Mouse (Mus musculus) heart, postnatal 4 days (tissue): ENCODE results near the gene Tmod1. TPM values are rescaled to one million over a fixed set of nuclear protein-coding genes. Genes with fewer than 3 reads are reported as not detected.
A peak's percentile ranks its signal among the peaks of the same experiment; 100 is the strongest.

Source experiments
- DNase-seq: peaks from one replicate; pipeline ENCODE4 v3.0.0; 2021
- total RNA-seq, 2 experiments: library from RNA; stranded (reverse); gene quantifications; 2 replicates each; pipeline ENCODE4 v1.2.3; 2021

Gene Tmod1
- 100 to 1,000 TPM; 278 to 282 TPM for total RNA-seq

GRCm38 (mm10) chr4:46038892-46039751 is at the start of gene Tmod1:
Gene Tmod1 (plus strand): TSS chr4:46038935.
- peak; percentile 83 for DNase-seq

DNA sequence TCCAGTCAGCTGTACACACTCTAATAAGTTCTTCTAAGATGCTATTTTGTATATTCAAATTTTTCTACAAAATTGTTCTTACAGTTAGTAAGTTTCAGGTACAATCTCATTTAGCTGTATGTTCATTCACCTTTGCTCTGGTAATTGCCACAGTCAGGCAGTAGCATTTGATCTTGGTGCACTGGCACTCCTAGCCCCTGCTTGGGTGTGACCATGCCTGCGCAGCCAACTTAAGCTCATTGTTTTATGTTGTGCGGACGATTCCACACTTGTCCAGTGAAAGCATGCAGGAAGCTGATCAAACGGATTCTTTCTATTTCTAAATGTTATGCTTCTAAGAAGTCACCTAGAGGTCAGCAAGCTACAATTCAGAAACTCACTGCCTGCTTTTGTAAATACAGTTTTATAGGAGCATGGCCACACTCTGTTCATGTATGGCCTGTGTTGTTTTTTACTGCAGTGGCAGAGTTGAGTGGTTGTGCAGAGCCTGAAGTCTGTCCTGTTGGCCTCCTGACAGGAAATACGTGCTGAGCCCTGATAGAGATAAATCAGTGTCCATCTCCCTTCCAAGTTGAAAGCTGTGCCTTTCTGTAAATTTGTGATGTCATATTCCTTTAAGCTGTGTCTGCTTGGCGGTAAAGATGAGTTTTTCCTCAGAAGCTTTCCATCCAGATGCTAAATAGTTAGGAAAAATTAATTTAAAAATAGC is 48.2 kb upstream of the Tmod1 start:
- no peak for DNase-seq

DNA sequence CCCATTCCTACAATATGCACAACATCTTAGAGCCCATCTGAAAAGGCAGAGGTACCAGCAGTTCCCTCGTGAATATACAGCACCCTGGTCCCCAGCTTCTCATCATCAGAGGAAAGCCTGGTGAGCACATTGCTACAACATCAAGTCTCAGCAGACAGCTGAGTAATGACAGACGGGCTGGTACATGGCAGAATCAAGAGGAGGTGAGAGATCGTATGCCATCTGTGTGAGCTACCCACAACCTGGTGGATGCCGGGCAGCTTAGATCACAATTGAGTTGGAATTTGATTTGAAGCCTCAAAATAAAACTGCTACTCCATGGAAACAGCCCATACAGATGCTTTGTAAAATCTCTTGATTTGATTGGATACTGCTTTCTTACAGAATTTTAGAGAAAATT is 40.2 kb upstream of the Tmod1 start:
- DNase-seq = no peak

DNA sequence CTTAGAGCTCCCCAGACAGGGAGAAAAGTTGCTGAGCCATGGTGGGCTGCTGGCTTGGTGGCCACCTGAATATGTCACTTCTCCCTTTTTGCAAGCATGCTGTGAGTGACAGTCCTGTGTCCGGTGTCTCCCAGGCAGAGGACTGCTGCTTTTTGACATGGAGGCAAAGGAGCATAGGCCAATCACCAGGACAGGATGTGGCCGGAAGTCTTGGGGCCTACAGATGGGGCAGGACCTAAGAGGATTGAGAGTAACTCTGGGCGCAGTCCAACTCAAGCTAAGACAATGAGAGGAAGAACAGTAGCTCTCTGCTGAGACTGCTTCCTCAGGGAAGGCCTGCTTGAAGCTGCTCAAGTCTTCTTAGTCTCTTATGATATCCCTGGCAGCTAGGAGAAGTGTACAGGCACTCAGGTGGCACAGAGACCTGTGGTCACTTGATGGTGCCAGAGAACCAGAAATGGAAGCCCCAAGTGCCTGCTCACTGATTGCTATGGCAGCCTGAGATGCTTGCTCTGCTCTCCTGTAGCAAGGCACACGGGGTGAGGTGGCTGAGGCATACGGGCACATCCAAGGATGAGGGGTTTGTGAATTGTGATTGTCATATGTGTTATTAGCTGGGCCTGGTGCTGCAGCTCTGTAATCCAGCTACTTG is 30.5 kb upstream of the Tmod1 start:
- peak; percentile 29 for DNase-seq

GRCm38 (mm10) chr4:46011698-46012097 is 27.0 kb upstream of the Tmod1 start:
- no peak for DNase-seq

DNA sequence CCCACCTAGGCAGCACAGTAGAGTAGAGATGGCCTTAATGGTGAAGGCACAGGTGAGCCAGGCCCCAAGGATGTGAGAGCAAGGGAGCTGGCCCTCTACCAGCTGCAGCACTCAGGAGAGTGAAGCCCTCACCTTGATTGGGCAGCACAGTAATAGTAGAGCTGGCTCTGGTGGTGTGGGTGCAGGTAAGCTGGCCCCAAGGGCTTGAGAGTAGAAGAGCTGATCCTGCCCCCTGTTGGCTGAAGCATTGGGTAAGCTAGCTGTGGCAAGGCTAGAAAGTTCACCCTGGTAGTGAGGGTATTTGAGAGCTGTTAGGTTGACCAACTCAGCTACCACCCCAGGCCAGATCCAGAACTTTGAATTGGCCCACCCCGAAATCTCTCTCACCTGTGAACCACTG is 23.1 kb upstream of the Tmod1 start:
- no peak for DNase-seq

DNA sequence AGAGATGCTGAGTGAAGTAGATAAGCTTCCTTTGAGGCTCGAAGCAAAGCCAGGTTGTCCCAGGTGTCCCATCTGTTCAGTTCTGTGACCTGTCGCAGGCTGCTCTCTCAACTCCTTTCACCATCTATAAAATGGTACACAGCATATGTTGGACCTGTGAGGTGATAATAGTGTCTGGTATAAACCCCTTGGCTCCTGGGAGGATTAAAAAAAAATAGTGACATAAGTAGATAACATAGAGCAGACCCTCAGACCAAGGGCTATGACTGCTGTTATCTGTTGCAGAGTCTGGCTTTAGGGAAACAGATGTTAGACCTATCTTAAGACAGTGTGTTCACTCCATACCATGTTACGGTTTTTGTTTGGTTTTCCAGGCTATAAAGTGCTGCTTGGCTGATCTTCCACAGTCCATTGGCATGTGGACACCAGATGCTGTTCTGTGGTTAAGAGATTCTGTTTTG is 15.7 kb upstream of the Tmod1 start:
- no peak for DNase-seq

DNA sequence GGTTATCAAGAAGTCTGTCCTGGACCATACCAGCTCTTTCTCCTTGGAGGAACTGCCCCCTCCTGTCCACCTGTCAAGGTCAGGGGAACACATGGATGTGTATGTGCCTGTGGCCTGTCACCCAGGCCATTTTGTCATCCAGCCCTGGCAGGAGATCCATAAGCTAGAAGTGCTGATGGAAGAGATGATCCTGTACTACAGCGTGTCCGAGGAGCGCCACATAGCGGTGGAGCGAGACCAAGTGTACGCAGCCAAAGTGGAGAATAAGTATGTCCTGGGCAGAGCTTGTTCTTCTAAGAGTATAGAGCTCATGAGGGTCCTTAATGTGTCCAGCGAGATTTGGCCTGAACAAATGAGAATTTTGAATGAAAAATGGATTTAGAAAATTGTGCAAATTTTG is 12.8 kb upstream of the Tmod1 start:
- peak; percentile 69 for DNase-seq

DNA sequence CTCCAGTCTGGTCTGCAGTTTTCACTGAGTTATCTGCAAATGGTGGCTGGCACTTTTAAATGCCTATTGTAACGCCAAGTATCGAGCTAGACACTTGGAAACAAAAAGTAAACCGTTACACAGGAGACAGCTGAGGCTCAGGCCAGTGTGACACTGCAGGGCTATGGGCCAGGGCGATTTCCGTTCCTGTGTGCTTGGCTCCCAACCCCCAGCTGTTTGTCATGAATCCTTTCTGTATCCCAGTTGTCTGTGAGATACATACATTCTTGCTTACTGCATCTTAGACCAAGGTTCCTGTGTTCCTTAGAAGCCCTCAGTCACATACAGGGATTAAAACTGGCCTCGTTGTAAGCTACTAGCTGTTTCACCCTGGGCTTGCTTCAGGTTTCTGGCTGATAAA is 10.5 kb upstream of the Tmod1 start:
- DNase-seq = peak; percentile 42

GRCm38 (mm10) chr4:46028781-46029180 is 10.0 kb upstream of the Tmod1 start:
- no peak for DNase-seq

GRCm38 (mm10) chr4:46029552-46029951 is 9.2 kb upstream of the Tmod1 start:
- DNase-seq = peak; percentile 74

- no peak for DNase-seq
Measured at GRCm38 (mm10) chr4:46032448-46032847, 6.3 kb upstream of the Tmod1 start.

- DNase-seq = peak; percentile 48
Measured at GRCm38 (mm10) chr4:46033197-46033596, 5.5 kb upstream of the Tmod1 start.

DNA sequence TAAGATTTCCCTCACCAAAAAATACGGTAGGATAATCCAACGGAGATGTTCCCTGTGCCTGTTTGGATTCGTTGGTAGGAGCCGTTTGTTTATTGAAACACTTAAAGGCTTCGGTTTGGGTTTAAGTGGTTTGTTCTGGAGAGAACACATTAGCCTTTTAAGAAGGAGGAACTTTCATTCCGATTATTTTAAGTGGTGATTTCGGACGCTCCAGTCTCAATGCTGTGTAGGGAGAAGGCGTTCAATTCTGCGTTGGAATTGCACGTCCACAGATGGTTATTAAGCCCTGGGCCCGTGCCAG is 194 bp upstream of the Tmod1 start:
- DNase-seq = no peak

DNA sequence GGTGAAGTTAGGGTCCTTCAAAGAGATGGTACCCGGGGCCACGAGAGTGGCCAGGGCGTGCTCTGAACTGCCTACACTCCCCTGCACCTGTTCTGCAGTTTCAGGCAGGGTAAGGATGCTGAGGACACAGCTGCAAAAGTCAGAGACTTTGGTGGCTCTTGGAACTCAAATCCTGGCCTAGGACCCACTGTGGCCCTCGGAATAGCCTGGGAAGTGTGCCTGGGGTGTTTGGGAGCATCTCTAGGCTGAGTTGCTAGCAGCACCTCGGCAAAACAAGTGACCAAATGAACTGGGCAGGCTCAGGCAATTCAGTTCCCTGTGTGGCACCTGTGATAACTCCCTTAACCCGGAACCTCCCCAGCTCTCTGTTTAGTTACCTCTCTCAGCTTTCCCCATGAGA is 1.2 kb downstream of the Tmod1 start:
- no peak for DNase-seq

DNA sequence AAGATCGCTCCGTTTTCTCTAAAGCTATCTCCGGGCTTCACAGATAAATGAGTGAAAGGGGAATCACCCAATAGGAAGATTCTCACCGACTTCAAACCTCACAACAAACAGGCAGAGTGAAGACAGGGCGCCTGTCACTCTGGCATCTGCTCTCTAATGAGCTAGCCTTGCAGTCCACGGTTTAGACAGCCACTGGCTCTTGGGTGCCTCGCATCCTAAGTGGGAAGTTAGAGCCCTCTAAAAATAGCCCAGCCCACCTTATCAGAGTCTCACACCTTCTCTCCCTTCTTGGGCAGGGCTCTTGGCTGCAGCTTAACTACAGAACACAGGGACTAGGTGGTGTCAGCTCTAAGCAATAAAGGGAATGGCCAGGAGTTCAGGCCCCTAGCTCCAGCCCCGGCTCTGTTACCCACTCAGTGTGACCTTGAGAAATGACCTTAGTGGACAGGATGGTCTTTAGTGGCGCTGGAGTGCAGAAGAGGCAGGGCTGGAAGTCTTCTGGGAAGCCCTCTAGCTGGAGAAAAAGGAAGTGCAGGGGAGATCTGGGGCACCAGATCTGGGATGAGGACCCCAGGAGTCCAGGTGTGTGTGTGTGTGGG is 2.0 kb downstream of the Tmod1 start:
- DNase-seq = peak; percentile 61

GRCm38 (mm10) chr4:46041761-46042504 is 3.2 kb downstream of the Tmod1 start:
- DNase-seq = no peak

- no peak for DNase-seq
Measured at GRCm38 (mm10) chr4:46042505-46042850, 3.7 kb downstream of the Tmod1 start.

- no peak for DNase-seq
Measured at GRCm38 (mm10) chr4:46043361-46043760, 4.6 kb downstream of the Tmod1 start.

- no peak for DNase-seq
Measured at GRCm38 (mm10) chr4:46047971-46048370, 9.2 kb downstream of the Tmod1 start.

DNA sequence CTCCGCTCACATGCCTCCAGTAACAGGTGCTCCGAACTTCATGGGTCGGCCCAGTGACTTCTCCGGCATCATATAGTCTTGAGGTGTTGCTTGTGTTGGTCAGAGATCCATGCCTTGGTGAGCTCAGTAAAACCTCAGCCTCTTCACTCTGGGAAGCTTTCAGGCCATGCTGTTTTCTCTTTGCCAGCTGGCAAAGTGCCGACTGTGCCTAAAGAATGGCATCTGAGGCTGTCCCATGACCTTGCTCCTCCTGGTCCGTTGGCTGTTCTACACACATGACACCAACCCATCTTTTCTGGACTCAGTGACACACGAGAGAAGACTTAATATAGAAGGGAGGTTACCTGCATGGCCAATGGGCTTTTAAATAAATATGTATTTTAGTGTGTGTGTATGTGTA is 9.7 kb downstream of the Tmod1 start:
- peak; percentile 49 for DNase-seq

- DNase-seq = no peak
Measured at GRCm38 (mm10) chr4:46053323-46054107, 14.8 kb downstream of the Tmod1 start.
